Mouse (Mus musculus): Measurements from ENCODE around the gene Ngdn.
A peak's percentile ranks its signal among the peaks of the same experiment; 100 is the strongest.
"Not testable (repeated sequence)": the region's sequence is repeated elsewhere in the genome, so short reads cannot be mapped to it uniquely, and the experiment has no call there.

The Ngdn gene

DNA sequence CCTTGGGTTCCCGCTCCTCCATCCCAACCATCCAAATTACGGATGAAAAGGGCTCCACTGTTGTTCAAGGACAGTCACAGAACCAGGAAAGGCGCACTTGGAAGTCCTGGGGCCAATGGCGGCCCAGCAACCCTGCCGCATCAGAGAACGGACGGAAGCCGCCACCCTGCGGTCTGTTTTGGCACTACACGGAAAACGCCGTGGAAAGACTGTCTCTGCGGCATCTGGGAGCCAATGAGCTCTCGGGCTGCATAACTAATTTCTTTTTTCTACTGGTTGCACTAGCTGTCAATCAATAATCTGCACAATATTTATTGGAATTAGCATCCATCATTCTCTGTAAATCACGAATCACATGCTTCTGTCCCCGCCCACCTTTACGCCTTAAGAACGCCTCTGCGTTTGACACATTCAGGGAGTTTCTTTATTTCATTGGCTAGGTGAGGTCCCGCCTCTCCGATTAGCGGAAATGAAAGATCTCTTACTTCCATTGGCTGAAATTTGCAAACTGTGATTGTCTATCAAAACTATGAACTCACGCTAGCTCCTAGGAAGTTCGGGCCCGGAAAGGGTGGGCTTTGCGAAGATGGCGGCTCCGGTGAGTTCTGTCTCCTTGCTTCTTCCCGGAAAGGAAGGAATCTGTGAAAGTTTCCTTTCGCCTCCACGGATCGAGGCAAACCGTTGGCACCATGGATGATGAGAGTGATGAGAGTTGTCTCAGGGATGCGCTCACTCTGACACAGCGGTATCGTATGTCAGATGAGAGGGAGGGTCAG lies at the start of gene Ngdn:
Gene Ngdn, plus strand, starts transcription at position 464 of the 776 bp plus-strand sequence.
- DNase-seq (ENCODE audit: low spot score): peak; percentile 99

DNA sequence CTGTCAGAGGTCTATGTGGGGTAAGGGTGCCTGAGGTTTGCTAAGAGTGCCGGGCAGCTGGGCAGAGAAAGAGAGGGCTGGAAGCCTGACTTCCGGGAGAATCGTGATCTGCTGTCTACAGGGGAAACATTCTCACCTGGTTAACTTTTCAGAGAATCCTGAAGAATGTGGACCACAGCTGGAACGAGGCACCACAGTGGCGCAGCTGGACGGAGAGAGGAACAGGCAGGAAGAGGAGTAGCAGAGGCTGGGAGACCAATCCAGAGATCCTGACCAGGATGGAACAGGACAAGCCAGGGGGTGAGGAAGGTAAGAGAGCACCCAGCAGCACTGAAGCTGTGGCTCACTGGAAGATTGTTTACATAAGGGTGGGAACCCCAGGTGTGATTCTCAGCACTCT lies 49.6 kb upstream of the Ngdn start:
- DNase-seq (ENCODE audit: low spot score): no peak

DNA sequence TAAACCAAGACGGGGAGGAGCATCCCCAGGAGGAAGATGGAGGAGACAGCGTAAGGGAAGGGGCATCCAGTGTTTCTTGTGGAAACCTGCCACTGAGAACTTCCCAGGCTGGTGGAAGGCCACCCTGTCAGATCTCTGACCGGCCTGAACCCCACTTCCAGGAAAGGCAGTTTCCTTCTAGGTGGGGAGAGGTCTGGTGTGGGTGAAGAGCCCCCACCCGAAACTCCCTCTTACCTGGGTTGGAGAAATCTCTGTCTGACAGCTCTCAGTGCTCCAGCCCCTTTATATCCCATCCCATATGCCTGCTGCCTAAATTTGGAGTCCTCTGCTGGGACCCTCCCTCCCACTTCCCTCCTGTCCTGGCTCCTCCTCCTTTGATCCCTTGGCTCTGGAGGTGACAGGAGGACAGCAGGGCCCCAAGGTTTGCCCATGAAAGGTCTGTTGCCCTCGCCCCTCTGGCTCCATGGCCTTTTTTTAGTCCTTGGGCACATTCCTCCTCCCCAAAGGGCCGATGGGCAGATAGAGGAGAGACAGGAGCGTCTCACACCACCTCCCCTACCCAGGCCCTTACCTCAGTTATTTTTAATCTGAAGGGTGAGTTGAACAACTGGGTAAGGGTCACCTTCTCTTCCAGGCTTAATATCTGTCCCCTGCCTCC lies 48.8 kb upstream of the Ngdn start, which contains the start of gene Myh6:
Gene Myh6, minus strand, starts transcription at position 608 of the 658 bp plus-strand sequence.
- DNase-seq (ENCODE audit: low spot score): no peak

DNA sequence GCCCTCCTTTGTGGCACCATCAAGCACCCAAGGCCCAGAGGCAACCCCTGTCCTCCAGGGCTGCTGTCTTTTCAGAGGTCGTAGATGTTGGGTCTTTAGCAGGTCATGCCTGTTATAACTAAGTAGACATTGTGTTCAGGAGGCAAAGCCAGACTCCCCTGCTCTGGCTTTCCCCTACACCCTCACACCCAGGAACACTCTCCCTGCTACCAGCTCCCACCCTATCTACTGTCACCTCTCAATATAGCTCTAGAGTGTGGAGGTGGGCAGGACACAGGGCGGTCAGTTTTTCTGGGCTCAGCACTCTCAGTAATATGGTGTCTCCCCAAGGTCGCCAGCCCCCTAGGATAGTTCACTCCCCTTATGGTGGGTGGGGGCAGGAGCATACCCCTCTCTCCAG lies 47.4 kb upstream of the Ngdn start:
- DNase-seq (ENCODE audit: low spot score): no peak

DNA sequence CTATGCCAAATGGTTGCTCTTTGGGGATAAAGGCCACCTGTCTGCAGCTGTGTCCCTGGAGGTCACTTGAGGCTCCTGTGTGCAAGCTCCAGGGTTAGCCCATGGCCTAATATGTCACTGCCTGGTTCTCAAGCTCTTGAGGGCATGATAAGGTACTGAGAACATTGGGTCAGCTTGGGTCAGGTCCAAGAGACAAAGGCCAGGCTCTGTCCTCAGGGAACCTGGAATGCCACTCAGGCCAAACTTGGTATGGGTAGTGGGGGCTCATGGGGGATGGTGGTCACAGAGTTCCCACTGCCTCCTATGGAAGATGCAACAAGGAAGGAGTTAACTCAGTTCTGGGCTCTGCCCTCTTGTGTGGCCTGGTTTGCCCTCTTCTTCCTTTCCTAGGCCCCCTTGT lies 46.9 kb upstream of the Ngdn start:
- no peak for DNase-seq (ENCODE audit: low spot score)

DNA sequence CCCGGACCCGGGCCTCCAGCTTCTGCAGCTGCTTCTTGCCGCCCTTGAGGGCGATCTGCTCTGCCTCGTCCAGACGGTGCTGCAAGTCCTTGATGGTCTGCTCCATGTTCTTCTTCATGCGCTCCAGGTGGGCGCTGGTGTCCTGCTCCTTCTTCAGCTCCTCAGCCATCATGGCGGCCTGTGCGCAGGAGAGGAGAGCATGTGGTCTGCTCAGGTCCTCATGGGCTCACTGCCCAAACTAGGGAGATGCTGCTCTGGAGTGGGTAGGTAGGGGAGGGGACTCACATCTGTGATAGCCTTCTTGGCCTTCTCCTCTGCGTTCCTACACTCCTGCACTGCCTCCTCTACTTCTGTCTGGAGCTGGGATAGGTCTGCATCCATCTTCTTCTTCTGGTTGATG lies 42.5 kb upstream of the Ngdn start:
- DNase-seq (ENCODE audit: low spot score): not testable (repeated sequence)

DNA sequence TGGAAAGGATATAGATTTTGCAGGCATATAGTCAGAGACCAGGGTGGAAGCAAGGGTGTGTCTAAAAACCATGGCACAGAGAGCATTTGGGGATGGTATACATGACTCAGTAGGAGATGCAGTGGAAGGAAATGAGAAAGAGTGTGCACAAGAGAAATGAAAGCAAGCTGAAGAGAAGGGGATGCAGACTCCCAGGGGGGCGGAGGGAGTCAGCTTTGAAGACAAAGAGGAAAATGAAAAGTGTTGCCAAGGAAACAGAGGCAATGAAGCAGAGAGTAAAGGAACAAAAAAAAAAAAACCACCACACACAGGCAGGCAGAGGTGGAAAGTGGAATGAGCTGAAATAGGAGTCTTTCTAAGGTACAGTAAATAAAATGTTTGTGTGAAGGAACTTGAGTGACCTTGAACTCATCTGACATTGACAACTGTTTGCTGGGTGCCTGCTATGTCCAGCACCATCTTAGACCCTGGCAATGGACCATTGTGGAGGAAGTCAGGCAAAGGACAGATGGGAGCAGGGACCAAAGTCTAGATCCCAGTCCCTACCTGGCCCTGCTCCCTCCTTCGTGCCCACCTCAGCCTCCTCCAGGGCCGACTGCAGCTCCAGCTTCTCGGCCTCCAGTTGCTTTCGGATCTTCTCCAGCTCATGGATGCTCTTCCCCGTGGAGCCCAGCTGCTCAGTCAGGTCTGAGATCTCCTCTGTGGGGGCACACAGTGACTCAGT lies 41.0 kb upstream of the Ngdn start:
- no peak for DNase-seq (ENCODE audit: low spot score)

DNA sequence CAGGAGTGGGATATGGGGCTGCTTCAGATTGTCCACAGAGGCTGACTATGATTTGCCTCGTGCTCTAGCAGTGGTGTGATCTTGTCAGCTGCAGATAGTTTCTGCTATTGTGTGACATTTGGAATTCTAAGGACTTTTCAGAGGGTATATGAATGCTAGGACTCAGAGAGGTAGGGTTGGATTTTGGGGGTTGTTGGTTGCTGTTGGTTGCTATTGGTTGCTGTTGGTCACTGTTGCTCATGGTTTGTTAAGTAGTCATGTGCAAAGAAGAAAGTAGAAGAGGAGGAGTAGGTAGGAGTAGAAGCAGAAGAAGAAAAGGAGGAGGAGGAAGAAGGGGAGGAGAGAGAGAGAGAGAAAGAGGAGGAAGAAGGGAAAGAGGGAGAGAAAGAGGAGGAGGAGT lies 38.6 kb upstream of the Ngdn start, which contains the start of gene Gm17428:
Gene Gm17428, plus strand, starts transcription at position 301 of the 400 bp plus-strand sequence.
- DNase-seq (ENCODE audit: low spot score): no peak

DNA sequence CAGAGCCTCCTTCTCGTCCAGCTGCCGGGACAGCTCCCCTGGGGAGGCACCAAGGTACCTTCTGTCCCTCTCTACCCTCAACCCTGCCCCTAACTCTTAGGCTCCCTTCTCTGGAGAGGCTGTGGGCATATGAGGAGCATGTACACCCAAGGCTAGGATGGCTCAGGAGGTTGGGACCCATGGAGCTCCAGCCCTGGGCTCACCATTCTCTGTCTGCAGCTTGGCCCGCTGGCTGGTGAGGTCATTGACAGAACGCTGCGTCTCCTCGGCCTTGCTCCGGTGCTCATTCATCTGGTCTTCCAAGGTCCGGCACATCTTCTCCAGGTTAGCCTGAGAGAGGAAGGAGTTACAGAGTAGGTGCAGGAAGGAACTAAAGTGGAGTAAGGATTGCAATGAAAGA lies 36.6 kb upstream of the Ngdn start:
- DNase-seq (ENCODE audit: low spot score): no peak

DNA sequence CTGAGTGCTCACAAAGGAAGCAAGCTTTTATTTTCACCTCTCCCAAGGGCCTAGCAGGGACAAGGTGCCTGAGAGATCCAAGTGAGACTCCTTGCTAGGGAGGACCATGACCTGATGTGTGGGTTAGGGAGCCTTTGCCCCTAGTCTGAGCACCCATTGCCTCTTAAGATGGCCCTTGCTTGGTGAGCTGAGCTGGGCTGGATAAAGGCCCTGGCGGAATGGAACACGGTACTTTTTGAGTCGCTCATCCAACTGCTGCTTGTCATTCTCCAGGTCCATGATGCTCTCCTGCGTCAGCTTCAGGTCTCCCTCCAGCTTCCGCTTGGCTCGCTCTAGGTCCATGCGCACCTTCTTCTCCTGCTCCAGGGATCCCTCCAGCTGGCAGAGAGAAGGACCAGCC lies 33.3 kb upstream of the Ngdn start:
- DNase-seq (ENCODE audit: low spot score): no peak

DNA sequence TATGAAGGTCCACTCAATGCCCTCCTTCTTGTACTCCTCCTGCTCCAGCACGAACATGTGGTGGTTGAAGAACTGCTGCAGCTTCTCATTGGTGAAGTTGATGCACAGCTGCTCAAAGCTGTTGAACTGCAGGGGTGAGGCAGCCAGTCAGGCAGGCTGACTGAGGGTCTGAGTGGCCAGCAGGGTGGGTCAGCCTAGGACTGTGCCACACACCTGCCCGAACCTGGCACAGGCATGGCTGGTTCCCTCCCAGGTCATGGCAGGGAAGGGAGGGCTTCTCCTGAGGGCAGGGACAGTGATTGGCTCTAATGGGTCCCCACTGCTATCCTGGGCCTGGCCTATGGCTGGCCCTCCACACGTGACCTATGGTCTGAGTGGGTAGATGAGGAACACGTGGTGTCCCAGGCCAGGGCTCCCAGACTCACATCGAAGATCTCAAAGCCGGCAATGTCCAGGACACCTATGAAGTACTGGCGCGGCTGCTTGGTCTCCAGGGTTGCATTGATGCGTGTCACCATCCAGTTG lies 26.8 kb upstream of the Ngdn start:
- DNase-seq (ENCODE audit: low spot score): not testable (repeated sequence)

DNA sequence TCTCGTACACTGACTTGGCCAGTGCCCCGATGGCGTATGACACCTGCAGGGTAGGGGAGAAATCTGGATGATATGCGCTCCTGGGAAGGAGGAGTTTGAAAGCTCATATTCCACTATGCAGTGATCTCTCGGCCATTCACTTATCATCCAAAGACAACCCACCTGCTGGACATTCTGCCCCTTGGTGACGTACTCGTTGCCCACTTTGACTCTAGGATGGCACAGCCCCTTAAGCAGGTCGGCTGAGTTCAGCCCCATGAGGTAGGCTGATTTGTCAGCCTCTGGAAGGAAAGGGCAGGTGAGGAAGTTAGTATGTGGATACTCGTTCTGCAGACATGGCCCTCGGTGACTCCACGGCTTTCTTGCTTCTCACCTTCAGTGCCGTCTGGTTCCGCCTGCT lies 26.4 kb upstream of the Ngdn start:
- DNase-seq (ENCODE audit: low spot score): no peak

DNA sequence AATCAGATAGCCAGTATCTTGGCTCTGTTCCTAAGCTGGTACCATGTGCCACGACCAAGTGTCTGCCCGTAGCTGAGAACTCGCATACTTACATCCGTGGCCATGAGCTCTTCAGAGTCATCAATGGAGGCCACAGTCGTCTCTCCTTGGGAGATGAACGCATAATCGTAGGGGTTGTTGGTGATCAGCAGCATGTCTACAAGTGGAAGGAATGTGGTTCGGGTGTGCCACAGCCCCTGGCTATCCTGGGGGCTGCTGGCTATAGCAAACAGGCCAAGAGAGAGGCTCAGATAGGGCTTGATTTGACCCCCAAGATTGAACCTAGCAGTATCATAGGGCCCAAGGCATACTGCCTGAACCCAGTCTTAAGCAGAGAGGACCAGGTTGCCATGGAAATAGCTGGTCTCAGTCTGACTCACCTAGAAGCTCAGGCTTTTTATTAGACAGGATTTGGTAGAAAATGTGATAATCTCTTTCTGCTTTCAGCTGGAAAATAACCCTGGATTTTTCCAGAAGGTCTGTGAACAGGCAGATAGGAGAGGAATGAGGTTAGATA lies 25.3 kb upstream of the Ngdn start:
- no peak for DNase-seq (ENCODE audit: low spot score)

DNA sequence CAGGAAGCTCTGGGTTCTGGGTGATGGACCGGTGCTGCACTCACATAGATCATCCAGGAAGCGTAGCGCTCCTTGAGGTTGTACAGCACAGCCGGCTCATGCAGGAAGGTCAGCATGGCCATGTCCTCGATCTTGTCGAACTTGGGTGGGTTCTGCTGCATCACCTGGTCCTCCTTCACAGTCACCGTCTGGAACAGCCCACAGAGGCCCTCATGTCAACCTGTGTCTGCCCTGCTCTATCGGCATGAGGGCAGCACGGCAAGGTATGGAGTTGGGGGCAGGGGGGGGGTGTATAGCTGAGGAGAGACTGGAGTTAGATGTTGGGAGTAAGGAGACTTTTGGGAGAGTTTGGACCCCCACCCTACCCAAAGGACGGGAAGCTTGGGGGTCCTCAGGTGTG lies 23.1 kb upstream of the Ngdn start:
- DNase-seq (ENCODE audit: low spot score): no peak

DNA sequence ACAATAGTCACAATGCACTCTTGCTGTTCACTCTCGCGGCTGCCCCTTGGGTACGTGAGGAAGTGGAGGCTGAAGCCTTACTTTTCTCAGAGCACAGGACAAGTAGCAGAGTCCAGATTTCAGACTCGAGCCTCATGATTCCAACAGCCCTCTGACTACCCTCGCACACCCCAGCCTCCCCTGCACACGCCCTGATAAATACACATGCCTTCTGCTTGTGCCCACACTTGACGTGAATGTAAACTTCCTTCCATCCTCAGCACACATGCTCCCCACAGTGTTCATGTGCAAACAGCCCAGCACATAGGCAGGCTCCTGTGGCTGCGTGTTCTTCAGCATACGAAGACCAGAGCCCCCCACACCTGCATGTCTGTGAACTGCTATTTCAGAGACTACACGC lies 21.6 kb upstream of the Ngdn start:
- DNase-seq (ENCODE audit: low spot score): no peak

DNA sequence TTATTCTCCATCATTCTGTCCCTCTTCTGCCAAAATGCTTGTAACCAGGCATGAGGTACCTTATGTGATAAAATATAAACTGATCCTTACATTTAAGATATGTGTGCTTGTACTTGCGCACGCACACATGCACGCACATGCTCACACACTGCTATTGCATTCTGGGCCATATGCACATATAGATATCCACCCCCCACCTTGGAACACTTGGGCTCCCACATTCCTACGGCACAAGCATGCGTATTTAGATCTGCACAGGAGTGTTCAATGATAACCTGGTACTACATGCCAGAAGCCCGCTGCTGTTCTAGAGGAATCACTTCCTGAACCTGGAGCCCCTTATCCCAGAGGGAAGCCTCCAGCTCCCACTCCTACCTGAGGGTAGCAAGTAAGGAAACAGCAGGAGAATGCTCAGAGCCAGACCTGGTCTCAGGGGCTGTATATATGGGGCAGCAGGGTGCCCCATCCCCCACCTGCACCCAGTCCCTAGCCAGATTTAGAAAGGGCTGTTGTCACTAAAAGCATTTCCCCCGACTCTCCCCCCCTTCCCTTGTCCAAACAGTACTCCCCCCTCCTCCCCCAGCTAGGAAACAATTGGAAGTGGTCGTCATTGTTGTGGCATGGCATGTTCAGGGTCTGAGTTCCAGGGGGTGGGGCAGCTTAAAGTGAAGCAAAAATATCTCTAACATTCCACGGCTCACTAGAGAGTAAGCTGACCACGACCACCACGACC lies 21.0 kb upstream of the Ngdn start, which contains the start of gene Myh7:
Gene Myh7, minus strand, starts transcription at position 491 of the 733 bp plus-strand sequence.
- DNase-seq (ENCODE audit: low spot score): no peak

DNA sequence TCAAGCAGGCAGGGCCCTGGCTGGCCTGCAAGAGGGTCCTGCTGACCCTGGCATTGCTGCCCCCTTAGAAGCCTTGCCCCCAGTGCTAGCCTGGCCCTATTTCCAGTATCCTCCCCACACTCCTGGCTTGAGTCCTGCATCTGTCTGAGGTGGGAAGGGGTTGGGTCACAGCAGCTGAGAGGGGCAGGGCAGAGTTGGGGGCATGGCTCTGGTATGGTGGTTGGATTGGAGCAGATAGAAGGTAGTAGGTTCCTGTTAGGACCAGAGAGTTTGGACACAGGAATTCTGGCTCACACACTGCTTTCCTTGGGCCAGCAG lies 20.4 kb upstream of the Ngdn start:
- no peak for DNase-seq (ENCODE audit: low spot score)

DNA sequence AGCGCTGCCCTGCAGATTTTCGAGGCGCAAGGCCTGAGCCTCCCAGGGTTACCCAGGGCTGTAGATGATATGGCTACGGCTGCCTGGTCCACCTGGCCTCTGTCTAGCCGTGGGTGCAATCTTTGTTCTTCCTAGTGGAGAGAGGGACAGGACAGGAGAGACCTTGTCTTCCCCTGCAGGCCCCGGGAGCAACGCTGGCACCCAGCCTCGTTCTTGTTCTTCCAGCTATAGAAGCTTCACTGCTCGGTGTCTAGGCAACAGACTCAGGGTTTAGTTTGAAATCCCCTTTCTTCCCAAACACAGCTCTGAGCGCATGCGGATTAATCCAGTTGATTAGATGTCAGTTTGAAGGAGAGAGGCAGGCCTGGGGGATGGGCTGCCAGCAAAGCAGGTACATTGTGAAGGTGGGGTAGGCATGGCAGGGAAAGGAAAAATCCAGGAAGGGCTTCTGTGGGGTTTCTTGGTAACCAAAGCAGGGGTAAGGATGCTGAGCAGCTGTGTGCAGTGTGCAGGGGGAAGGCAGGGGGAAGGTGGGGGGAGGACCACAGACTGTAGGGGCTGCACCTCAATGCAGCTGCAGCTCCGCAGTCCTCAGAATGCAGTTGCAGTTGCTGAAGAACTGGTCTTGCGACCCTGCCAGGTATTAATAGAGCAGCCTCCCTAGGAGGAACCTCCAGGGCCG lies 19.7 kb upstream of the Ngdn start:
- no peak for DNase-seq (ENCODE audit: low spot score)

DNA sequence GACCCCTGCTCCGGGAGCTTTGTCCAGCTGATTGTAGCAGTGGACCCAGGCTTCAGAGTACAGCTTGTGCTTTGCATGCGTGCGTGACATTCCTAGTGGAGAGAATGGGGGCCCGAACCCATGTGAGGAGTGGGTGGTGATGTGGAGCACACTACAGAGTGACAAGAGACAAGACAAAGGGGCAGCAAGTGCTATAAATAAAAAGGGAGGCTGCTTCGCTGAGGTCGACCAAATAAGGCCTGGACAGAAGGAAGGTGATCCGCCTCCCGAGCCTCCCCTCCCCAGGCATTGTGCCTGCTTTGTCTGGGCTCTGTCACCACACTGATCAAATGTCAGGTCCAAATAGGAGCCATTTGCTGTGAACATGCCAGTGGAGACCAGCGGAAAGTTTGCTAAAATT lies 18.5 kb upstream of the Ngdn start:
- no peak for DNase-seq (ENCODE audit: low spot score)

DNA sequence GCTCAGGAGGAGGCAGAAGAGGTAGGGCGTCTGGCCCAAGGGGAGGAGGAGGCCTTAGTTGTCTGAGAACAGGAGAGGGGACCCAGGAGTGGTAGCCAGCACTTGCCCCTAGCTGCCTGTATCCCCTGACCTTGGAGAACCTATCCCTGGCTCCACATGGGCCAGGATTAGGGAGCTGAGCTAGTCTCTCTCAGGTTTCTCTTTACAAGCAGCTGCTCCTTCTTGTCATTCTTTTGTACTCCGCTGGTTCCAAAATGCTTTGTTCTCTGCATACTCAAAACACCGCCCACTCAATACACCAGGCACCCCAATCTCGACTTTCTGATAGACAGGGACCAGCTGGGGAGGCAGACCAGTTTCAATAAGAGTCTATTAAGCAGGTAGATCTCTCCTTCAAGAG lies 18.0 kb upstream of the Ngdn start:
- DNase-seq (ENCODE audit: low spot score): no peak

DNA sequence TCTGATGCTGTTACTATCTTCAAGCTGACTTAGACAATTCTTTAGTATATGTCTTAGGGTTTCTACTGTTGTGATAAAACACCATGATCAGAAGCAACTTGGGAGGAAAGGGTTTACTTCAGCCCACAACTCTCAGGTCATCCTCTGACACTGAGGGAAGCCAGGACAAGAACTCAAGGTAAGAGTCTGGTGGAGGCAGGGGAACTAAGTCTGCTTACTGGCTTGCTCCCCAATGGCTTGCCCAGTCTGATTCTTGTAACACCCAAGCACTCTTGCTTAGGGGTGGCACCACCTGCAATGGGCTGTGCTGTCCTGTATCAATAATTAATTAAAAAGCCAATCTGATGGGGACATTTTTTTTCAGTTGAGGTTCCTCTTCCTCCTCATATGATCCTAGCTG lies 16.6 kb upstream of the Ngdn start:
- DNase-seq (ENCODE audit: low spot score): no peak
